Mouse (Mus musculus): ENCODE data around the gene Kifc3.

Gene Kifc3

DNA sequence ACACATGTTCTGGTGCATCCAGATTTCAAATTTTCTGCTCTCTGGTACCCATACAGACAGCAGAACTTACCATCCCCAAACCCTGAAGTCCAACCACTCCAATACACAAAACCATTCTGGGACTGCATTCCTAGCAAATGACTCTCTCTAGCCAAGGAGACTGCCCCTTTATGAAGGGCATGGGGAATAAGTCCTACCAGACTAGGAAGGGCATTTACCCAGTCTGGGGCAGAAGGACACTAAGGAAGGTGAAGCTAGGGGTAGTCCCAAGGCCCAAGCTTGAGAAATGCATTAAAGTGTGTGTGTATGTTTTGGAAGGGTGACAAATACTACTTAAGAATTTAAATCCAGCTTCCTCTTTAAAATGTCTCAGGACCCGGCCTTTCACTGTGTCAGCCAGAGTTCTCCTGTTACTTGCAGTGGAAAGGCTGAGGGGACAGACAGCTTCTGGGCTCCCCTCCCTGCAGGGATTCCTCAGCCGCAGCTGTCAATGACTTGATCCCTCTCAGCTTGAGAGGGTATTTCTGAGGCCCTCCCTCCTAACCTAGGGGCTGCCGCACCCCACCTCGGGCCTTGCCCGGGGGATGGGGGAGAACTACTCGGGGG, 61.0 kb downstream of the Kifc3 start:
- Histone ChIP-seq H3K27me3 (ENCODE audit: insufficient read depth, low read length) (peaks cover 10% of the 10 kb centered on the region), H3K9me3 (ENCODE audit: low read length) (no peaks in the 10 kb centered on the region), H3K4me3 (replicated peaks; ENCODE audit: low read length) (peak overlapping the region; percentile 86), H3K36me3 (ENCODE audit: insufficient read depth, low read length) (0 out of 2 replicates have a peak, but pooled peaks cover 3% of the 10 kb centered on the region), H3K4me1 (replicated peaks; ENCODE audit: low read depth, low read length) (peaks cover 92% of the 10 kb centered on the region)
- TF ChIP-seq CTCF (conservative IDR thresholded peaks at IDR 0.05; ENCODE audit: low read length) (no peak), POU5F1 (IDR thresholded peaks at IDR 0.05; ENCODE audit: borderline replicate concordance, low read length) (no peak), NANOG (IDR thresholded peaks at IDR 0.05; ENCODE audit: borderline replicate concordance, low read length) (no peak)

- peaks cover 10% of the 10 kb centered on the region for H3K27me3 ChIP-seq (ENCODE audit: insufficient read depth, low read length)
- H3K4me1 ChIP-seq (replicated peaks; ENCODE audit: low read depth, low read length) = peaks cover 92% of the 10 kb centered on the region
- 0 out of 2 replicates have a peak, but pooled peaks cover 3% of the 10 kb centered on the region for H3K36me3 ChIP-seq (ENCODE audit: insufficient read depth, low read length)
- H3K4me3 ChIP-seq (replicated peaks; ENCODE audit: low read length) = peak overlapping the region; percentile 86
- no peak for TF ChIP-seq POU5F1 (IDR thresholded peaks at IDR 0.05; ENCODE audit: borderline replicate concordance, low read length)
- TF ChIP-seq CTCF (conservative IDR thresholded peaks at IDR 0.05; ENCODE audit: low read length) = no peak
- no peak for TF ChIP-seq NANOG (IDR thresholded peaks at IDR 0.05; ENCODE audit: borderline replicate concordance, low read length)
- H3K9me3 ChIP-seq (ENCODE audit: low read length) = no peaks in the 10 kb centered on the region
These were observed 61.6 kb downstream of the Kifc3 start for GRCm38 (mm10) chr8:95141026-95141425.

DNA sequence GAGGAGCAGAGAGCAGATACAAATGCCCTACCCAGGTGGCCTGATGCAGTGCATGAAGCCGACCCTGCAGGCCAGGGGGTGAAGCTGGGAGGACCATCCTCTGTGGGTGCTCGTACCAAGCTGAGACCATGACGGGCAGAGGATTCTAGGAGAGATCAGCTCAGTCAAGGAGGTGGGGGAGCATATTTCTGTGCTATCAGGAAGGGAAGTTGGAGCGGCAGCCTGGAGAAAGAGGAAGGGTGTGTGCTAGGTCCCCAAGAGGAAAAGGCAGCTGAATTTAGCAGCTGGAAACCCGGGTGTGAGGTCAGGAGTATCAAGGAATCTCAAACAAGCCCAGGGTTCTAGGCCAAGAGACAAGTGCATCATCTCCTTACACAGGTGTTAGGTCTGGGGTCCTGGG, 62.1 kb downstream of the Kifc3 start:
- Histone ChIP-seq H3K9me3 (ENCODE audit: low read length) (no peaks in the 10 kb centered on the region), H3K4me1 (replicated peaks; ENCODE audit: low read depth, low read length) (peaks cover 92% of the 10 kb centered on the region), H3K4me3 (replicated peaks; ENCODE audit: low read length) (peak overlapping the region; percentile 86; the same call in 1 of the 2 replicates), H3K27me3 (ENCODE audit: insufficient read depth, low read length) (peaks cover 10% of the 10 kb centered on the region), H3K36me3 (ENCODE audit: insufficient read depth, low read length) (0 out of 2 replicates have a peak, but pooled peaks cover 3% of the 10 kb centered on the region)
- TF ChIP-seq POU5F1 (IDR thresholded peaks at IDR 0.05; ENCODE audit: borderline replicate concordance, low read length) (no peak), NANOG (IDR thresholded peaks at IDR 0.05; ENCODE audit: borderline replicate concordance, low read length) (no peak), CTCF (conservative IDR thresholded peaks at IDR 0.05; ENCODE audit: low read length) (no peak)

DNA sequence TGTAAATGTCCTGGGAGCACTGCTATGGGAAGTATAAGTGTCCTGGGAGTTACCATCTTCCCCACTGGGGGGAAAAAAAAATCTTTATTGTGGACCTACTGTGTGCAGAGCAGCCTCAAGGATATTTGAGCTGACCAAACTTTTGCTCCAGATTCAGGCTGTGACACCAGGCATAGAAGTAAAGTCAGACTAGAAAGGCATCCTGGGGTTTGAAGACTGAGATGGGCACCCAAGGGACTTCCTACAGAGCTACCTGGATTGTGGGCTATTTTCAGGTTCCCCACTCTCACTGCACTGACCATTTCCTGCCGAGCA, 63.6 kb downstream of the Kifc3 start:
- peaks cover 92% of the 10 kb centered on the region for H3K4me1 ChIP-seq (replicated peaks; ENCODE audit: low read depth, low read length)
- H3K4me3 ChIP-seq (replicated peaks; ENCODE audit: low read length) = no peak overlapping the region
- TF ChIP-seq CTCF (conservative IDR thresholded peaks at IDR 0.05; ENCODE audit: low read length) = no peak
- TF ChIP-seq POU5F1 (IDR thresholded peaks at IDR 0.05; ENCODE audit: borderline replicate concordance, low read length) = no peak
- TF ChIP-seq NANOG (IDR thresholded peaks at IDR 0.05; ENCODE audit: borderline replicate concordance, low read length) = no peak
- H3K36me3 ChIP-seq (ENCODE audit: insufficient read depth, low read length) = peaks cover 14% of the 10 kb centered on the region
- peaks cover 10% of the 10 kb centered on the region for H3K27me3 ChIP-seq (ENCODE audit: insufficient read depth, low read length)
- H3K9me3 ChIP-seq (ENCODE audit: low read length) = no peaks in the 10 kb centered on the region

DNA sequence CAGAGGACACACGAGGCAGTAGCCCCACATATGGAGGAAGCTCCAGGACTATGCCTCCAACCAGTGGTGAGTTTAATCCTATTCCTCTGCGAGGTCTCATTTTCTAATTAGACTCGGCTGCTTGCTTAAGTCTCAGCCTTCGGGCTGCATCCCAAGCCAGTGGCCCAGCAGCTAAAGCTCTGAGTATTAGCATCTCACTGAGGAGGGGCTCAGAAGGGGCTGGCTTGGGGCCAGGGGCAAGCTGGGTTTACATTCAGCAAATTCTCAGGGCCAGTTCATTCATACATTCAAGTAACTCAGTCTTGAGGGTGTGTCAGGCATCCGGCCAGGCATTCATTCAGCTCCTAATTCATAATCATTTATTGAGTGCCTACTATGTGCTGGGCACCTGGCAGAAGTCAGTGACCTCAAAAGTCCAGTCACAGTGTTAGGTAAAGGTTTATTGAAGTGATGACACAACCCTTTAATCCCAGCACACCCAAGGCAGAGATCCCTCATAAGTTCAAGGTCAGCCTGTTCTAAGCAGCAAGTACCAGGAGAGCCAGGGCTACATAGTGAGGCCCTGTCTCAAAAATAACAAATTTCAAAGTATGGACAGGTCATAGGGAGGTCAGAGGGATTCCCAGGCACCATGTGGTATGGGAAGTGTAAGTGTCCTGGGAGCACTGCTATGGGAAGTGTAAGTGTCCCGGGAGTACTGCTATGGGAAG, 64.1 kb downstream of the Kifc3 start:
- TF ChIP-seq CTCF (conservative IDR thresholded peaks at IDR 0.05; ENCODE audit: low read length) = no peak
- no peak for TF ChIP-seq POU5F1 (IDR thresholded peaks at IDR 0.05; ENCODE audit: borderline replicate concordance, low read length)
- no peak for TF ChIP-seq NANOG (IDR thresholded peaks at IDR 0.05; ENCODE audit: borderline replicate concordance, low read length)
- Histone ChIP-seq H3K4me1 (replicated peaks; ENCODE audit: low read depth, low read length) (peaks cover 91% of the 10 kb centered on the region), H3K9me3 (ENCODE audit: low read length) (no peaks in the 10 kb centered on the region), H3K36me3 (ENCODE audit: insufficient read depth, low read length) (peaks cover 14% of the 10 kb centered on the region), H3K27me3 (ENCODE audit: insufficient read depth, low read length) (peaks cover 10% of the 10 kb centered on the region), H3K4me3 (replicated peaks; ENCODE audit: low read length) (peak overlapping the region; percentile 66)

DNA sequence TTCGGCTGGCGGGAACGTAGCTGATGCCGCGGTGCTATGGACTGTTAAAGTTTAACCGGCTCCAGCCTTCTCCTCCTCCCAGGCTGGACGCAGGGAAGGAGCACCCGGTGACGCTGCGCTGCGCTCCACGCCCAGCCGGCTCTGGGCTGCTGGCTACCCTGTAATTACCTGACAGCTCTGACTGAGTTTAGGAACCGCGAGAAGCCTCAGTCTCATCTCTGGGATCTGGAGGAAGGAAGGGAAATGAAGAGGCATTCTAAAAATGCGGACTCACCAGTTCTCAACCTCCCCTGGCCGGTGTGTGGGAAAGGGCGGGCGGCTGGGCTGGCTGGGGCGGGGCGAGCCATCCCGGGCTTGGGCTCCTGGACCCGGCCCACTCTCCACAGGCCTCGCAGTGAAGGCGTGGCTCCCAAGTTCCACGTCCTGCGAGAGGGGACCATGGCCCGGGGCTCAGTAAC, 64.9 kb downstream of the Kifc3 start:
- Histone ChIP-seq H3K4me1 (replicated peaks; ENCODE audit: low read depth, low read length) (peaks cover 91% of the 10 kb centered on the region), H3K27me3 (ENCODE audit: insufficient read depth, low read length) (peaks cover 10% of the 10 kb centered on the region), H3K9me3 (ENCODE audit: low read length) (no peaks in the 10 kb centered on the region), H3K4me3 (replicated peaks; ENCODE audit: low read length) (peak overlapping the region; percentile 66), H3K36me3 (ENCODE audit: insufficient read depth, low read length) (peaks cover 19% of the 10 kb centered on the region)
- TF ChIP-seq POU5F1 (IDR thresholded peaks at IDR 0.05; ENCODE audit: borderline replicate concordance, low read length) (no peak), CTCF (conservative IDR thresholded peaks at IDR 0.05; ENCODE audit: low read length) (no peak), NANOG (IDR thresholded peaks at IDR 0.05; ENCODE audit: borderline replicate concordance, low read length) (no peak)

- peaks cover 10% of the 10 kb centered on the region for H3K27me3 ChIP-seq (ENCODE audit: insufficient read depth, low read length)
- H3K9me3 ChIP-seq (ENCODE audit: low read length) = no peaks in the 10 kb centered on the region
- peaks cover 94% of the 10 kb centered on the region for H3K4me1 ChIP-seq (replicated peaks; ENCODE audit: low read depth, low read length)
- no peak for TF ChIP-seq CTCF (conservative IDR thresholded peaks at IDR 0.05; ENCODE audit: low read length)
- TF ChIP-seq NANOG (IDR thresholded peaks at IDR 0.05; ENCODE audit: borderline replicate concordance, low read length) = no peak
- no peak for TF ChIP-seq POU5F1 (IDR thresholded peaks at IDR 0.05; ENCODE audit: borderline replicate concordance, low read length)
- peaks cover 22% of the 10 kb centered on the region for H3K36me3 ChIP-seq (ENCODE audit: insufficient read depth, low read length)
- H3K4me3 ChIP-seq (replicated peaks; ENCODE audit: low read length) = peak overlapping the region; percentile 66
These were observed 65.4 kb downstream of the Kifc3 start for GRCm38 (mm10) chr8:95137201-95137600.

- peaks cover 25% of the 10 kb centered on the region for H3K36me3 ChIP-seq (ENCODE audit: insufficient read depth, low read length)
- no peaks in the 10 kb centered on the region for H3K9me3 ChIP-seq (ENCODE audit: low read length)
- H3K4me3 ChIP-seq (replicated peaks; ENCODE audit: low read length) = no peak overlapping the region
- peaks cover 10% of the 10 kb centered on the region for H3K27me3 ChIP-seq (ENCODE audit: insufficient read depth, low read length)
- peaks cover 96% of the 10 kb centered on the region for H3K4me1 ChIP-seq (replicated peaks; ENCODE audit: low read depth, low read length)
- no peak for TF ChIP-seq POU5F1 (IDR thresholded peaks at IDR 0.05; ENCODE audit: borderline replicate concordance, low read length)
- TF ChIP-seq NANOG (IDR thresholded peaks at IDR 0.05; ENCODE audit: borderline replicate concordance, low read length) = no peak
- TF ChIP-seq CTCF (conservative IDR thresholded peaks at IDR 0.05; ENCODE audit: low read length) = no peak
These were observed 66.4 kb downstream of the Kifc3 start for GRCm38 (mm10) chr8:95136218-95136617.
